Mouse (Mus musculus) CD8-positive naive resting alpha-beta T cell, adult 2 months (primary cell): ENCODE measurements around the gene Olfr228.
"Not testable (repeated sequence)": the region's sequence is repeated elsewhere in the genome, so short reads cannot be mapped to it uniquely, and the experiment has no call there.

ENCODE experiments used
- DNase-seq, 2 experiments: peaks; one replicate each; pipeline ENCODE4 v3.0.0; 2022; ENCODE audit warnings: low read depth in 2 of 2, low spot score in 2 of 2

Gene Olfr228

GRCm38 (mm10) chr2:86487286-86487685 is at the start of gene Olfr228:
Gene Olfr228 (minus strand): TSS chr2:86487386.
- no peak for DNase-seq

GRCm38 (mm10) chr2:86530991-86531390 is 43.8 kb upstream of the Olfr228 start:
- DNase-seq = no peak

- DNase-seq = no peak
These were observed 21.0 kb upstream of the Olfr228 start, which contains the start of gene Olfr1076 for GRCm38 (mm10) chr2:86508161-86508560. Gene Olfr1076 (plus strand): TSS chr2:86508461.

GRCm38 (mm10) chr2:86464442-86465109 is 22.6 kb downstream of the Olfr228 start:
- no peak for DNase-seq

- no peak for DNase-seq
These were observed 26.8 kb downstream of the Olfr228 start for GRCm38 (mm10) chr2:86460434-86460833.

- no peak for DNase-seq
These were observed 31.0 kb downstream of the Olfr228 start, which contains the start of gene Olfr1066 for GRCm38 (mm10) chr2:86456169-86456568. Gene Olfr1066 (minus strand): TSS chr2:86456269.

GRCm38 (mm10) chr2:86450491-86450890 is 36.7 kb downstream of the Olfr228 start, which contains the start of gene Olfr1065:
Gene Olfr1065 (minus strand): TSS chr2:86450591.
- DNase-seq = not testable (repeated sequence)

- DNase-seq = not testable (repeated sequence)
These were observed 45.1 kb downstream of the Olfr228 start for GRCm38 (mm10) chr2:86442101-86442500.
